Mouse (Mus musculus): Measurements from ENCODE around the gene Poc1a.

The Poc1a gene

DNA sequence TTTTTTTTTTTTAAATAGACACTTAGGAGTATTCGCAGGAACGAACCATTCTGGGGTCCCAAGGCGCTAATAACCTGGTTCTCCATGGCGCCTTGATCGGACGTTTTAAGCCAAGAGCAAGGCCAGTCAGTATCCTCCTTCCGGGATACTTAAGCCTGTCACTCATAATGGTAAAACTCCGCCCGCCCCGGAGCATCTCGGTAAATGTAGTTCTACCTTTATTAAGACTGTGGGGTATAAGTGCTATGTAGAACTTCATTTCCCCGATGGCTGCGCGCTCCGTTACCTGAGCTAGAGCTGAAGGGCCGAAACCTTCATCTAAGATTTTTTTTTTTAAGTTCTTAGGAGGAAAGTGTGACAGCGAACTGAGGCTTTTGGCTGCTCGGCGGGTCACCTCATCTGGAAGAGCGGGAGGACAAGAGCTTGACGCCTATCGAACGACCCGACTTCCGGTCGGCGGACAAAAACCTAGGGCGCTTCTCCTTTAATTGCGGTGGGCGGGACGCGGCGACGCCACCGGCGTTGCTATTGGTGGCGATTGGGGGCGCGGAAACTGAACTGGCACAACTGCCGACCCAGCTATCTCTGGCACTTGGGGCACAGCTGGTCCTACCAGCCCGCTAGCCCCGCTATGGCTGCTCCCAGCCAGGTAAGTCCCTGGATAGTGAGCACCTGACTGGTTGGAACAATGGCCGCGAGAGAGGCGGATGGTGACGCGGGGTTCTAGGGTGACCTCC, at the start of gene Poc1a:
Gene Poc1a, plus strand, starts transcription at position 254 of the 737 bp plus-strand sequence.
- DNase-seq (ENCODE audit: low spot score in 2 of 2), result peak; percentile 89 to 93

DNA sequence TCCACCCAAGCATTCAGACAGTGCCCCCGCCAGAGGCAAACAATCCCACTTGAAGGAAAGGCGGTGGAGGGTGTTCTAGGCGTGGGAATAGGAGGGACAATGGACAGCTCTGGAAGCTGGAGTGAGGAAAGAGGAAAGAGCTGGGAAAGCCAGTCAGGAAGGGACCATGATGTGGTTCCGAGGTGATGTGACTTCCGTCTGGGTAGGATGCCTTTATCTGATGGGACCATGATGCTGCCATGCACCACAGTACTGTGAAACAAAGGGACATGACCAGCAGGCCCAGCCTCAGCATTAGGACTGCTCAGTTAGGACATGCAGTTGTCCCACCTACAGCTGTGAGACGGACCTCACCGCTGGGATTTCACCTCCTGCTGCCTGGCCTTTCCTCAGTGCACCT, 49.6 kb upstream of the Poc1a start:
- DNase-seq (ENCODE audit: low spot score in 2 of 2), result no peak

DNA sequence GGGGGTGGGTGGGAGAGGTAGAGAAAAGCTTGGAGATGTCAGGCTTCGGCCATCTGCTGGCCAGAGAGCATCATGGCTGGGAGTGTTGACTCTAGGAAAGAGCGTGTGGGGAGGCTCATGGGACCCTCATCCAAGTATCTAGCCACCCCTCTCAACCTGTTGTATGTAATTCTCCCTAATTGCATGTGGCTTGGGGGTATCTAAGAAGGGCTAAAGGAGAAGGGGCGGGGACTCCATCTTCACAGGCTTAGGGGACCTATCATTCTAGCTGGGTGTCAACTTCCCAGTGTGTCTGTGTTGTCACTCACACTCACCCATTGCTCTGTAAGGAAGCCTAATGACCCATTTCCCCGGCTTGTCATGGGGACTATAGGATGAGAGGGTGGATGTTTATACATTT, 49.0 kb upstream of the Poc1a start:
- no peak for DNase-seq (ENCODE audit: low spot score in 2 of 2)

DNA sequence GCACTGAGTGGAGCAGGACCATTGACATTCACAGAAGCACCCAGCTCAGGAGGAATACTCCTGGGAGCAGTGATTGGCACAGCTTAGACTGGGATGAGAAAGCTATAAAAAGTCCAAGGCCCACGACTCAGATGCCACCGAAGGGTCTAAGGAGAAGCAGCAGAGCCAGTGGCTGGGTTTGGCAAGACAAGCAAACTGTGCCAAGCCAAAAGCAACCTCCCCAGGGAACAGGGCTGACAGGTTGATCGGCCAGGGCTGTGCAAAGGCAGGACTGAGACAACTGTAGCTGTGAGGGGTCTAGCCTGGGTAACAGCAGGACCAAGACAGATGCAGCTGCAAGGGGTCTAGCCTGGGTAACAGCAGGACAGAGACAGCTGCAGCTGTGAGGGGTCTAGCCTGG, 47.9 kb upstream of the Poc1a start:
- no peak for DNase-seq (ENCODE audit: low spot score in 2 of 2)

DNA sequence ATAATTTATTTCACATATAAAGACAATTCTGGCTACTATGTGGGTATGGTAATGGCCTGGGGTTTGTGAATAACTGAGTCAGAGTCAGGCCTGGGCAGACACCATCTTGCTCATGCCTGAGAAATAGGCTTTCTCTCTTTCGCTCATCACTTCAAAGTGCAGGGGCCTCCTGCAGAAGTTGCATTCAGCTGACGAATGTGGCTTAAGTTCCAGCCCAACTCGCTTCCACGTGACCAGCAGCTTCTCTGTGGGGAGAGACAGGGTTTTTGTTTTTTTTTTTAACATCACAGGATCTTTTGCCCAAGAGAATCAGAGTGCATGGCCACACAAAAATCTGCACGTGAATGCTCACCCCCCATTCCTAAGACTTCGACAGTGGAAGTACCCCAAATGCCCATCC, 46.9 kb upstream of the Poc1a start:
- no peak for DNase-seq (ENCODE audit: low spot score in 2 of 2)

DNA sequence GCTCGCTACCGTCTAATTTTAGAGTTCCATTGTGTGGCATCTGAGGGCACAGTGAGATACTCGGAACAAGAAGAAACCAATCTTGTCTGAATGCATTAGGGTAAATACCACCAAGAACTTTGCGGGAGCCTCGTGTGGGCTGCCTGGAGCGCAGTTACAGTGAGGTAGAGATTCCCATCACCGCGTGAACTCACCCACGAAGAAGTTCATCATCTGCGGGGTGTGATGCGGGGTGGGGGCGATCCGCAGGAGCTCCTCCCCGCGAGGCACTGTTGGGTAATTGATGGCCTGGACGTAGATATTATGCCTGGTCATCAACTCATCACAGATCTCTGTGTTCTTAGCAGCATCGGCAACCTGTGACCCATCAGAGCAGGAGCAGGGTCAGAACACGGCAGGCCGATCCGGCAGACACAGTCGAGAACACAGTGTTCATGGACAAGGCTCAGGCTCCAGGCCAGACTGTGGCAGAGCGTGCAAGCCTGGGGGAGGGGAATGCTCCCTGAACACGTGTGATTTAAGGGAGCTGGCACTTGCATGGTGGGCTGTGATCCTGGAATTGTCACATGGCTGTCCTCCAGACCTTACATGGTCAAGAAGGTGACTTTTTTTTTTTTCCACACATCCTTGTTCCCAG, 45.5 kb upstream of the Poc1a start:
- DNase-seq (ENCODE audit: low spot score in 2 of 2), result no peak

DNA sequence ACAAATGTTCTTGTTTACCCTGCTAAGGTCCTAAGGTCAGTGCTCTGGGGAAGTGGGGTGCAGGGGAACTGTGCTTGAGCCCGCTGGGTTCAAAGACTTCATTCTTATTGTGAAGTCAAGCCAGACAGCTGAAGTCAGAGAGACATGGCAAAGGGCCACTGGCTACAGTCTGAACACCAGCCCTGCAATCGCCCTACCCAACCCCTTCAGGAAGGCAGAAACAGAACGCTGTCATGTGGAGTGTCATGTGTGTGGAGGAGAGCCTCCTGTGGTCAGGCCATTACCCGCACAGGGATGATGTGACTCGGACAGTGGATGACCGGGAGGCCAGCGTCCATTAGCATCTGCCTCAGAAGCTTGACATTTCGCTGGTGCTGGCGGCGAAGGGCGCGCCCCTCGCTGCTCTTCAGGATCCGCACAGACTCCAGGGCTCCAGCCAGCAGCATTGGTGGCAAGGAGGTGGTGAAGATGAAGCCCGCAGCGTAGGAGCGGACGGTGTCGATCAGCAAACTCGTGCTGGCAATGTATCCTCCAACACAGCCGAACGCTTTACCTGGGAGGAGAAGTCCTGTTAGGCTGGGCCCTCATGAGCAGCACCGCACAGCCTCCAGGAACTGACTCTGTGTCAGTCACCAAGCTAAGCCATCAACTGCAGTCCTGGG, 44.6 kb upstream of the Poc1a start:
- no peak for DNase-seq (ENCODE audit: low spot score in 2 of 2)

DNA sequence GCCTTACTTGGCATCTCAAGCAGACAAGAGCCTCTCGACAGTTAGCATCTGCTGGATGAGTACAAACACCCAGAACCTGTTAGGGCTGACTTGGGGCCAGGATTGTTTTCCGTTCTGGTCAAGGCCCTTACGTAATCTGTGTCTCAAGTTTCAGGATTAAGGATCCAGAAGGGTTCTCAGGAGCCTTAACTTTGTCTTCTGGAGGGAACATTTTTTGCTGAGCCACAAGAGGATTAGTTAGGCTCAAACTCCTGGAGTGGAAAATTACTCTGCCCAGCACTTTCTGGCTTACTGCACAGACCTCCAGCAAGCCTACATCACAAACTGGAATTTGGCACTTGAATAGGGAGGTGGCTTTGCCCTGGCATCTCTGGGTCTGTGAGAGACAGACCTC, 44.0 kb upstream of the Poc1a start:
- no peak for DNase-seq (ENCODE audit: low spot score in 2 of 2)

DNA sequence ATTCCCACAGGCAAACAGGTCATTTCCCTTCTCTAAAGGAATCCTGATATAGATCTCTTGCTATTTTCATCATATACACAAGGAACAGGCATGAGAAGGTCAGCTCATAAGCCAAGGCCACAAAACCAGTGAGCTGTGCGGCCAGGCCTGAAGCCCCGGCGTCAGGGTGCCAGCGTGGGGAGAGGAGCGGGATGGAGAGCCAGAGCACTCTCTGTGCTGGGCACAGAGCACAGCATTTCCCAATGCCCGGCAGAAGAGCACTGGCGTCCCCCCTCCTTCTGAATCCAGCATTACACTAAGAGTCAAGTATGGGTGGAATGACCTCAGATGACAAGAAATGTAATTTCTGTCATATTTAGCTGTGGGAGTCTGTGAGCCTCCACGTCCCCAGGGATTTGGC, 43.5 kb upstream of the Poc1a start:
- DNase-seq (ENCODE audit: low spot score in 2 of 2), result no peak

DNA sequence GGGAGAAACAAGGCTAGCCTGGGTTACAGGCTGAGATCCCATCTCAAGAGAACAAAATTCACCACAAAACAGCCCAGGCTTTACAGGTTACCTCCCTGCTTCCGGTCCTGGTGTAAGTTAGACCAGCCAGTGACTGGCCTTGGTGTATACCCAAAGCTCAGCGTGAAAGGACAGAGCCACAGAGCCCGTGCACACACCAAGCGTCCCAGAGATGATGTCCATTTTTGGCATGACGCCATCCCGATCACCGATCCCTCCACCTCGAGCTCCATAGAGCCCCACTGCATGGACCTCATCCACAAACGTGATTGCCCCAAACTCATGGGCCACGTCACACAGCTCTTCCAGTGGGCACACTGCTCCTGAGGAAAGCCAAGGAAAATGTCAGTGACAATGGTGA, 43.0 kb upstream of the Poc1a start:
- no peak for DNase-seq (ENCODE audit: low spot score in 2 of 2)

DNA sequence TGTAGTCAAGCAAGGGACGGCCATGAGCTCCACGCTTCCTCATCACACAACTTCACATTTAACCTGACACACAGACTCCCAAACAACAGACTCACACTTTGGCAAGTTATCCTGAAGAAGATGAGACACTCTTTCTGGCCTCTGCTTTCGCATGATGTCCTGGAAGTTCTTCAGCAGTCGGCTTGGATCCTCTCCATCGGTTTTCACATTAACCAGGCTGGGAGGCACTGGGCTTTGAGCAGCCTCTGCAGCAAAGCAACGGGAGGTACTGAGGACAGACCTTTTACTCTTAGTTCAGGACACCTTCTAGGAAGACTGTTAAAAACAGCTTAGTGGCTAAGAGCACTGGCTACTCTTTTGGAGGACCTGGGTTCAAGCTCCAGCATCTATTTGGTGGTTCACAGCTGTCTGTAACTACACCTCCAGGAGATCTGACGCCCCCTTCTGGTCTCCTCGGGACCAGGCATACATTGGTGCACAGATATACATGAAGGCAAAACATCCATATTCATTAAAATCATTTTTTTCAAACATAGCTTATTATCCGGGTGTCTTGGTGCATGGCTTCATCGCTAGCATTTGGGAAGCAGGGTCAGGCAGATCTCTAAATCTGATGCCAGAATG, 39.2 kb upstream of the Poc1a start:
- DNase-seq (ENCODE audit: low spot score in 2 of 2), result no peak

DNA sequence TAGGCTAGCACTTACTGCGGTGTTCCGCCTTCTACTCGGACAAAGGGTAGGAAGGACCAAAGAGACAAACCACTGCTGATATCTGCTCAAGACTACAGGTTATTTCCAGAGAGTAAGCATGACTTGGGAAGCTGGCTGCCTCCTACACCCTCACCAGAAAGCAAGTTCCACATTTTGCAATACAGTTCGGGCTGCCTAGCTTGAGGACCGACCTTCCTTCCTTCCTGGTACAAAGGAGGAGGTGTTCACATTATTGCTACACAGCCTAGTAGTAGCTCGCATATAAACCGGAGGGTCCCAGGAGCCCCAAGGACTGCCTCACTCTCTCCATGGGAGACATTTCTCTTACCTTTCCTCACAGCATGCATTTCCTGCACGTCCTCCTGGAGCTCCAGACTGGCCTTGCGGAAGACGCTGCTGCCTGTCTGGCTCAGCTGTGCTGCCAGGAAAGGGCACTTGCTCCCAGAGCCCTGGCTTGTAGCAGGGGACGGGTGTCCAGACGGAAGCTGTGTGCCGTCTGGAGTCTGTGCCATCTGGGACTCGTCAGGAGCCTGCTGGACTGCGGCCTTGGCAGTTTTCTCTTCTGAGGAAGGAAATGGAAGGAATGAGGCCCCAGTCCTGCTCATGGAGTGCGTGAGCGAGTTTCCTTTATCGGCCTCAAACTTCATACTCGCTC, 37.9 kb upstream of the Poc1a start:
- DNase-seq (ENCODE audit: low spot score in 2 of 2), result no peak

DNA sequence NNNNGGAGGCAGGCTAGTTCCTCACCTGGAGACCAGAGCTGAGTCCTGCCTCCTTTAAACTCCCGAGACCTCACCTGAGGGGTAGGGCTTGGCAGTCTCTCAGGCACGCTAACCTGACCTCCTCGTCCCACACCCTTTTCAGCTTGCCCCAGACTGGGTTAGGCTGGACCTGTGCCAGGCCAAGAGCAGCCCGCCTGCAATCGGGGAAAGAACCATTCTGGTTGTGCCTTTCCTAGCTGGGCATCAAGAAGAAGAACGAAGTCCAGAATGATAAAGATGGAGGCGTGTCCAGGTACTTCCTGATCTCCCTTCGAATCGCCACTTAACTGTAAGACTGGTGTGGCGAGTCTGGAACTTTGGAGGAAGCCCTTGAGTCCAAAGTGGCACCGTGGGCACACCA, 31.3 kb upstream of the Poc1a start:
- DNase-seq (ENCODE audit: low spot score in 2 of 2), result no peak

DNA sequence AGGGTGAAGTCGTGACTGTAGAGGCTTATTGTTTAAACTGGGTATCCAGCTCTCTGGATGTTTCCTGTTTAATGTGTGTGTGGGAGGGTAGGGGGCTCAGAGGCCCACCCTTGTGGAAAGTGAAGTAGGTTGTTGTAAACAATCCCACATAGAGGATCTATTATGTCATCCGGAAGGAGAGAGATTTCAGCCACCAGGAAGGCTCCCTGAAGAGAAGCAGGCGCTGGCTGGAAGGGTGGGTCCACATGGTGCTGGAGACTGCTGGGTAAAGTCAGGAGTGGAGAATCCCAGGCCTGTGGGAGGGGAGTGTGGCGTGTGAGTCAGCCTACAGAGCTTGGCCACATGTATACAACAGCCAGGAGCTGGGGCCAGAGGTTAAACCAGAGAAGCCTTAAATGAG, 30.6 kb upstream of the Poc1a start:
- DNase-seq (ENCODE audit: low spot score in 2 of 2), result no peak

DNA sequence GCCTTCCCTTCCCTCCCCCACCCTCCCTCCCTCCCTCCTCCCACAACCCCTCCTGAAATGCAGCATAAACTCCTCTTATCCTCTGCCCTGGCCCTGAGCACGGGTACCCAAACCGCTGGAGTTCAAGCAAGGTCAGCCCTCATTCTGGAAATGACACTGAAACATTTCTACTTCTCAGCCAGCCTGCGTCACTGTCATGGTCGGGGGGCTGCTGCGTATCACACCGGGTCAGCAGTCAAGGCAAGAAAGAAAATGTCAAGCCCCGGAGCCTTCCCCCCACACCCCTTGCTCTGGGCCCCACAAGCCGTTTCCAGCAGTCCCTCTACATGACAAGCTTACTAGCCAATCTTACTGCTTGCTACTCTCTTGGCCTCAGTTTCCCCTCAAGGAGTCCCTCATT, 29.8 kb upstream of the Poc1a start:
- no peak for DNase-seq (ENCODE audit: low spot score in 2 of 2)

DNA sequence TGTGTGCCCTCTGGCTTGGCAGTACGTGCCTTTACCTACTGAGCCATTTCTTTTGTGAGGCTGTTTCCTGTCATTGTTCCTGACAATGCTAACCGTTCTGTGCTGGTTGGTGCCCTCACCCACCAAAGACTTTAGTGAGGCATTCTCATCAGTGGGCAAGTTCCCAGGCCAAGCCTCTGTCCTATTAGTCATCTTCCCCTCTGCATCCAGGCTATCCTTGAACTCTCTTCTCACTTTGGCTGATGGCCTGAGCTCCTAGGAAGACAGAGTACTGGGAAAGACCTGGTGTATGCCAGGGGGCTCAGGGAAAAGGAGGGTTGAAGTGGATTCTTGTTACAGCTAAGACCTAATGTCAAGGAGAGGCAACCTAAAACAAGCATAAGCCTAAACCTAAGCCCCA, 26.9 kb upstream of the Poc1a start:
- DNase-seq (ENCODE audit: low spot score in 2 of 2), result no peak

DNA sequence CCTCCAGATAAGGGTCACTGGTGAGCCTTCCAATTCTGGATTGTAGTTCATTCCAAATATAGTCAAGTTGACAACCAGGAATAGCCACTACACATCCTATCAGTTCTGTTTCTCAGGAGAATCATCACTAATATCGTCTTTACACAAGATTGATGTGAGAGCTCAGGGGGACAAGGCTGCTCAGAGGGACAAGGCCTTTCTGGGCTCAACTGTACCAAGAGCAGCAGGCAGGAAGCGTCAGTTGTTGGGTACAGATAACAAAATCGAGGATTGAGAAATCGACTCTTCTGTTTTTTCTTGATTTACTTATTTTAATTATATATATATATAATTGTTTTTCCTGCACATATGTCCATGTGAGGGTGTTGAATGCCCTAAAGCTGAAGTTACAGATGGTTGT, 22.4 kb upstream of the Poc1a start:
- DNase-seq (ENCODE audit: low spot score in 2 of 2), result no peak

DNA sequence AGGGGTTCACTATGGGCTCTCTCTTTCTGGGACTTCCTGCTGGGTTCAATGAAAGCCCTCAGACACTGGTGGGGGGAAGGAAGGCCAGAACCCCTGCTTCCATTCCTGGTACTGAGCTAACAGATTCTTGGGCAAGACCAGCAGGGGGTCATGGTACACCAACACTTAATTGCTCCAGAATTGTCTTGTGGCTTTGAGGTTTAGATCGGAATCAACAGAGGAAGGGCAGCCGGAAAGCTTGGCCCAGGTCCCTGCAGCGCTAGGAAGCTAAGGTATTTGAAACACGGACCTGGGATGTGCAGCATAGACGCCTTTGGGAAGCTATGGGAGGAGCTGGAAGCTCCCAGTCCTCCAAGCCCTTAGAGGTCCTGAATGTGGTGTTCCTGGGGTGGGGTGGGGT, 21.9 kb upstream of the Poc1a start:
- DNase-seq (ENCODE audit: low spot score in 2 of 2), result no peak

DNA sequence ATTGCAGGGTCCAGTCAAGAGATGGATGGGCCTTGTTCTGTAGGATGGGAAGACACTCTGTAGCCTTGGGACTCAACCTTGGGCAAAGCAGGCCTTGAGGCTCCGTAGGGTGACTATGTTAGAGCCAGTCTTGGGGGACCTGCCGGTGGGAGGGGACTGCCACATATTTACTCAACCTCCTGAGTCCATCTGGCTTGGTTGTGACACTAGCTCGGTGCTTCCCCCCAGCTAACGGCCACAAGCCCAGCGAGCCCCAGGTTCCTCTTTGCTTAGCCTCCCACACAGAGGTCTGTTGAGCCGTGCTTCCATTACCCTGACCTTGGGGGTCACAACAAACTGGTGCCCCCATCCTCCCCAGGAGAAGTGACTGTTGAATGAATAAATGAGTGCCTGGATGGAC, 19.8 kb upstream of the Poc1a start:
- DNase-seq (ENCODE audit: low spot score in 2 of 2), result no peak

DNA sequence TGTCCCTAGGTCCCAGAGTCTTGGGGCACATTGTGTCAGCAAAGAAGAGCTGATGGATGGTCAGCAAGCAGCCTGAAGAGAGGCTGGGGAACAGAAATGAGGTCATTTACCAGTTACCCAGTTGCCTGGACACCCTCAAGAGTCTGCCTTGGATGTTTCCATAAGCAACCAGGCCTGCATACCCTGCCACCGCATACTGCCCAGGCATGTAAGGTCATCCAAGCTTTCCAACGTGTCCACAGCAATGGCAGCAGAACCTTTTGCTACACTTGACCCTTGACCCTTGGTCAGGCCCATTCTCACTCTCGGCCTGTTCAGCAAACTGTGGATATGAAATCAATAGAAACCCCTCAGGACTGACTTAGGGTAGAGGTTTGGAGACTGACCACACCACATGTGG, 19.4 kb upstream of the Poc1a start:
- DNase-seq (ENCODE audit: low spot score in 2 of 2), result no peak

DNA sequence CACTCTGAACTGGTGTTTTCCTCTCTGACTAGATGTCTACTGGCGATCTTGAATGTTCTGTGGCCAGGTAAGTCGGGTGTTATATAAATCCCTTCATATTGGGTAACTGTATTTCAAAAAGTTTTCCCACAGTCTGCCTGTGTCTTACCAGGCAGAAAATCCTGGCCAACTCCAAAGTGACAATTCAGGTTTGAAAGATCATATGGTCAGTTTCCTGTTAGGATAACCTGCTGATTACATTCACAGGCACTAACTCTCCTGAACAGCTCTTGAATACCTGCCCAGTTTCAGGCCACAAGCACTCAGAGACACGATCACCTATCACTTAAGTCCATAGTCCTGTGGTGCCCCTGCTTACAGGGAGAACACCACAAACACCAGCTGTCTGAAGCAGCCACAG, 18.8 kb upstream of the Poc1a start:
- no peak for DNase-seq (ENCODE audit: low spot score in 2 of 2)

DNA sequence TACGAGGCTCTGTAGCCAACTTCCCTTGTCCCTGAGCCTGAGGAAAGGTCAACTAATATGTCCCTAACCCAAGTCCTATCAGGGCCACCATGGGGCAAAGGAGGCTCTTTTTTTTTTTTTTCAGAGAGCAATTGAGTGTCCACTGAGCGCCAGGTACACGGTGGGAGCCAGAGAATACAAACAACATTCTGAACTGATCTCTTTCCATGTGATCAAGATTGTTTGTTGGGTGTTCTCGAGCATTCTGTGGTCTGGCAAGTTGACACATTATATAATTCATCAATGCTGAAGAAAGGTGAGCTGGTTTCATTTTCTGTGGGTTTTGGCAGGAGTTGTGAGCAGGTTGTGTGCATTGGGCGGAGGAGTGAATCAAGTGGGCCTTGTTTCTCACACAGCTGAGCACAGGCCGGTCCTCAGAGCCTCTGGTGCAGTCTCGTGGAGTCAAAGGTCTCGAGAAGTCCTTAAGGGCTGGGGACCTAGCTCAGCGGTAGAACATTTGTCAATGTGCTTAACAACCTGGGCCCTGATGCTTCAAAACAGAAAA, 17.4 kb upstream of the Poc1a start:
- no peak for DNase-seq (ENCODE audit: low spot score in 2 of 2)
